Mouse (Mus musculus) liver, adult 2 months (tissue): ENCODE data around the gene Igf1r.

Experiments used
- CTCF ChIP-seq: fragments of 200-500 bp; IDR thresholded peaks from 2 replicates; pipeline ENCODE4 v1.5.1; 2011; ENCODE audit warnings: low read depth, low read length, control low read depth
- POLR2A ChIP-seq: fragments of 200-500 bp; IDR thresholded peaks from 2 replicates; pipeline ENCODE4 v1.6.1; 2011; ENCODE audit warnings: low read length, control low read depth; ENCODE audit not compliant: insufficient read depth; ENCODE audit errors: extremely low read depth

GRCm38 (mm10) chr7:67916960-67917359 lies 35.7 kb upstream of the Igf1r start:
- TF ChIP-seq POLR2A (no peak), CTCF (no peak)
